Mouse (Mus musculus): ENCODE measurements at regions not wholly inside any gene's neighbourhood (a gene's known extent, or its start where the extent isn't known, plus 50 kb on each side); places are given as distances from the start of the nearest gene placed in this dataset.

- no peak for TF ChIP-seq CTCF (IDR thresholded peaks at IDR 0.05; ENCODE audit: borderline replicate concordance, extremely low read depth, insufficient read depth, insufficient read length)
- no peak for TF ChIP-seq POLR2A (IDR thresholded peaks at IDR 0.05; ENCODE audit: borderline replicate concordance, extremely low read depth, insufficient read depth, insufficient read length, poor library complexity, severe bottlenecking)
Measured at GRCm38 (mm10) chr1:157048201-157048923, 60.1 kb downstream of the Tex35 start.

Measured in brain, embryonic 14.5 days (tissue).